Mouse (Mus musculus): ENCODE results near the gene Hyal3. TPM values are rescaled to one million over a fixed set of nuclear protein-coding genes. Genes with fewer than 3 reads are reported as not detected.
"Not testable (repeated sequence)": the region's sequence is repeated elsewhere in the genome, so short reads cannot be mapped to it uniquely, and the experiment has no call there.

Hyal3 gene
- polyA plus RNA-seq, 1 experiment from 2014 or later, result 1.3 TPM

DNA sequence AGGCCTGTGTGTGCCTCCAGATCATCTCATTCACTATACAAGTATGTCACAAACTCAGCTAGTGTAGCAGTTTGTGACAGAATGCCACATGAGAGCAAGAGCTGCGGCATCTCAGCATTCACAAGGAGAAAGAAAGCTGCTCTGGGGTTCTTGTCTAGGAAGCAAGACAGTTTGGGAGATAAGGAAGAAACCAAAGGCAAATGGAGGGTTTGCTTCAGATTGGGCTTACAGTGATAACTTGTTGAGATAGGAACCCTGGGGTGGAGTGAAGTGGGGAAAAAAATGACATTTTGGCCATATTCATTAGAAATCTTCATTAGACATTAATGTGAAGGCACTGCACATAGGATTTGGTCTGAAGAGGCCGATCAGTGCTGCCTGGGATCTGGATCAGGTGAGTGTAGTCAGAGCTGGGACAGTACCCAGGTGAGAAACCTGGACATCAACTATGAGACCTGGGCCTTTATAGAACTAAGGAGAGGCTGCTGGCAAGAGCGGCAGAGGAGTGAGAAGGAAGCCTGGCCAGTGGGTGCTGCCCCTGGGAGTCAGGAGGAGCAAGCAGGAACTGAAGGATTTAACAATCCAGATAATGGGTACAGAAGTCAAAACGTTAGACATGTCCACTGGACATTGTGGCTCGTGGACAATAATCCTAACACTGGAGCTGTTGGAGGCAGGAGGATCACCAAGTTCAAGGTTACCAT, 27.8 kb upstream of the Hyal3 start:
- Histone ChIP-seq H3K36me3 (peaks cover 6% of the 10 kb centered on the region), H3K4me2 (replicated peaks) (peak overlapping the region; percentile 90; the same call in 1 of the 2 replicates), H3K4me3 (no peak overlapping the region), H3K9ac (replicated peaks) (no peak overlapping the region), H3K4me1 (peaks cover 41% of the 10 kb centered on the region), H3K9me3 (no peaks in the 10 kb centered on the region), H3K27ac (replicated peaks) (no peak overlapping the region), H3K27me3 (peaks cover 33% of the 10 kb centered on the region)
- 78% methylated on average over 5 of the region's 5 CpGs for WGBS
- no peak for ATAC-seq (replicated peaks)

DNA sequence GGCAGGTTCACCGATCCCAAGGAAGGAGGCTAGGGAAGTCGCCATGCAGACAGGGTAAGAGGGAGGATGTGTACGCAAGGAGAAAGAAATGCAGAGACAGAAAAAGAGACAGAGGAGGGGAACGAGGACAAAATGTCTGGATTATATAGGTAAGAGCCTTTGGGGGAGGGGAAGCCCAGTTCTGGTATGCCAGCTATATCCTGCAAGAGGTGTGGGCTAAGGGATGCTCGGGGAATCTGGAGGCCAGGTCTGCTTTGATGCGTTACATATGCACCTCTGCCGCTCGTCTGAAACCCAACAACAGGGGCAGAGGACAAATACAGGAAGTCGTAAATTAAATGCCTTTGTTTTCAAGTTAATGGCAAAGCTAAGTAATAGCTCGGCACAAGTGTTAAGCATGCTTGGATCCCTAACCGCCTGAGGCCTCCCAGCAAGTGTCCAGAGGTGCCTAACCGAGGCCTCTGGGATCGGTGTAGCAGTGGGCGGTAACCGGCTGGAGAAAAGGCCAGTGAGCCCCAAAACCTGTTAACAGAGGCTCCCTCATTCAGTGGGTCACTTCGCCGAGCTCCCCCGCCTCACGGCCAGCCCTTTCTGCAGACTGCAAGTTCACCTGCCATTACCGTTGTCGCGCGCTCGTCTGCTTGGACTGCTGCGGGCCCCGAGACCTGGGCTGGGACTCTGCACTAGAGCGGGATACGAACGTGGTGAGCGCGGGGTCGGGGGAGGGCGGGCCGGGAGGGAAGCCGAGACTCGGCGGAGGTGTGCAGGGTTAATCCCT, 26.9 kb upstream of the Hyal3 start:
- no peaks in the 10 kb centered on the region for H3K9me3 ChIP-seq
- peaks cover 41% of the 10 kb centered on the region for H3K4me1 ChIP-seq
- H3K27ac ChIP-seq (replicated peaks), result peak overlapping the region; percentile 87
- H3K9ac ChIP-seq (replicated peaks), result peak overlapping the region; percentile 81
- peak overlapping the region; percentile 84 for H3K4me3 ChIP-seq
- H3K4me2 ChIP-seq (replicated peaks), result peak overlapping the region; percentile 90
- peaks cover 15% of the 10 kb centered on the region for H3K36me3 ChIP-seq
- peaks cover 33% of the 10 kb centered on the region for H3K27me3 ChIP-seq
- WGBS, result 6% methylated on average over 36 of the region's 37 CpGs
- peak; percentile 77 for ATAC-seq (replicated peaks)

DNA sequence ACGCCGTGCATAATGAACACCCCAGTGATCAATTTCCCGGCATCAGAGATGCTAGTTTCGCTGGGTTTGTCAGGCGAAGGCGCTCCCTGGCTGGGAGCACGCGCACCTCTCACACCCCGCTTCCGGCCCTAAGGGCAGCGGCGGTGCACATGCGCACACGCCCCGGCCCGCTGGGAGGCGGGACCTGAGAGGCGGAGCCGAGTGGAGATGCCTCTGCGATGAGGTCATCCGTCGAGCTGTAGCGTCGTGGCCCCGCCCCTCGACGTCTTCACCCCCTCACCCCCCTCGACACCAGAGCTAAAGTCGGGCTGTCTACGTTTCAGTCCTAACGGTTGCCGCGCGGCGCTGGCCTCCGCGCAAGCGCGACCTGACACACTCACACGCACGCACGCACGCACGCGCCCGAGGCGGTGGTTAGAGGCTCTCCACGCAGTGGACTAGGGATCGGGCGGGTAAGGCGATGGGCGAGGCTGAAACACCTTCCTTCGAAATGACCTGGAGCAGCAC, 26.2 kb upstream of the Hyal3 start:
- peak overlapping the region; percentile 84 for H3K4me3 ChIP-seq
- 0% methylated on average over 53 of the region's 53 CpGs for WGBS

DNA sequence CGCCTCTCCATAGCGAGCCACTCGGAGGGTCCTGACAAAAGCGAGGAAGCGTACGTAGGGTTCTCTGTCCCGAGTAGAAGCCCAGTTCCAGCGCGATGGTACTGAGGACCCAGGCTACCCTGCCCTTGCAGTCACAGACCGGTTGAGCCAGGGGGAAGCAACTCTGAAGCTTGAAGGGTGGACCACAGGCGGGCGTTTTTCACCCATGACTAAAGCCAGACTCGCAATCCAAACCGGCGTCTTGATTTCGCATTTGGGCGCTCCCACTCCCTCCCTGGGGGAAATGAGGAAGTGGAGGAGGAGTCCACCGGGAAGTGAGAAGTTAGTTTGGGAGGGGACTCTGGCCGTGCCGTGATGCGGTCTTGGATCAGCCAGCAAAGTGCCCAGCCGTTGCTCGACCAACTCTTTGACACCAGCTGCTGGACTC, 25.6 kb upstream of the Hyal3 start:
- whole genome bisulfite sequencing, result under 1% methylated on average over 23 of the region's 23 CpGs

More for the DNA sequence above, 26.2 kb upstream of the Hyal3 start:
- no peaks in the 10 kb centered on the region for H3K9me3 ChIP-seq
- peaks cover 41% of the 10 kb centered on the region for H3K4me1 ChIP-seq
- H3K27ac ChIP-seq (replicated peaks), result peak overlapping the region; percentile 87
- peak; percentile 94 for ATAC-seq (replicated peaks)
- peak overlapping the region; percentile 81 for H3K9ac ChIP-seq (replicated peaks)
- H3K27me3 ChIP-seq, result peaks cover 33% of the 10 kb centered on the region
- H3K4me2 ChIP-seq (replicated peaks), result peak overlapping the region; percentile 90
- peaks cover 22% of the 10 kb centered on the region for H3K36me3 ChIP-seq

DNA sequence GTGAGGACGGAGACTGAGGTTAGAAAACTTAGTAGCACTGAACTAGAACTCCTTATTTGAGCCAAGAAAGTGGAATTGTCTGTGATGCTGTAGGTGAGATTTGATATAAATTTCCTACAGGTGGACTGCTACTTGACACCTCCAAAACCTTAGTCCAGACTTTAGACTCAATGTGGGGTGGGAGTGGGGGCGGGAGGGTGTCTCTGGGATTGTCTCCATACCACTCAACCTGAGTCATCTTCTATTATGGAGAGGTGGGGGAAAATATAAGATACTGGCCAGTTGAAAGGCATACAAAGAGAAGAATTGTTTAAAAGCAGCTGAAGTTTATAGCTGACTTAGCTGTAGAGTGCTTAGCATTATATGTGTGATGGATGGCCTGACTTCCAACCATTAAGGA, 24.9 kb upstream of the Hyal3 start:
- peaks cover 35% of the 10 kb centered on the region for H3K36me3 ChIP-seq
- peak overlapping the region; percentile 90 for H3K4me2 ChIP-seq (replicated peaks)
- H3K27me3 ChIP-seq, result peaks cover 23% of the 10 kb centered on the region
- no peak for ATAC-seq (replicated peaks)
- peak overlapping the region; percentile 81 for H3K9ac ChIP-seq (replicated peaks)
- 0 out of 2 replicates have a peak overlapping the region, but pooled peaks have one; percentile 87 for H3K27ac ChIP-seq (replicated peaks)
- H3K4me3 ChIP-seq, result peak overlapping the region; percentile 84
- no peaks in the 10 kb centered on the region for H3K9me3 ChIP-seq
- peaks cover 41% of the 10 kb centered on the region for H3K4me1 ChIP-seq
- WGBS, result 30% methylated on average over 2 of the region's 2 CpGs

More for the DNA sequence above, 25.6 kb upstream of the Hyal3 start:
- H3K9me3 ChIP-seq, result no peaks in the 10 kb centered on the region
- H3K4me2 ChIP-seq (replicated peaks), result peak overlapping the region; percentile 90
- peaks cover 41% of the 10 kb centered on the region for H3K4me1 ChIP-seq
- peaks cover 28% of the 10 kb centered on the region for H3K36me3 ChIP-seq
- H3K27ac ChIP-seq (replicated peaks), result peak overlapping the region; percentile 87
- peak overlapping the region; percentile 84 for H3K4me3 ChIP-seq
- peak overlapping the region; percentile 81 for H3K9ac ChIP-seq (replicated peaks)
- H3K27me3 ChIP-seq, result peaks cover 28% of the 10 kb centered on the region
- ATAC-seq (replicated peaks), result no peak

DNA sequence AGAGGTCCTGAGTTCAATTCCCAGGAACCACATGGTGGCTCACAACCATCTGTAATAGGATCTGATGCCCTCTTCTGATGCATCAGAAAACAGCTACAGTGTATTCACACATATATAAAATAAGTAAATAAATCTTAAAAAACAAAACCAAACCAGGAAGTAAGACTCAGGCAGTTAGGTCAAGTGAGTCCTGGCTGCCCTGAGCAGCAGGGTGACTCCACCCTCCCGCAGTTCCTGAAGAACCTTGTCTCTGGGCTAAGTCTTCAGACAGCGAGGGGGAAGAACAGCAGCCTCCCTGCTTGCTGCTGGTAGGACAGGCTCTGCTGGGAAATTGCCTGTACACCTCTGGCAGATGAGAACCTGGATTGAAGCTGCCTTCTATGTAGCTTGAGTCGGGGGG, 24.3 kb upstream of the Hyal3 start:
- 81% methylated on average over 3 of the region's 3 CpGs for WGBS
- H3K36me3 ChIP-seq, result peaks cover 41% of the 10 kb centered on the region
- H3K4me3 ChIP-seq, result 0 out of 2 replicates have a peak overlapping the region, but pooled peaks have one; percentile 84
- H3K4me1 ChIP-seq, result peaks cover 37% of the 10 kb centered on the region
- H3K27me3 ChIP-seq, result peaks cover 18% of the 10 kb centered on the region
- no peak overlapping the region for H3K27ac ChIP-seq (replicated peaks)
- ATAC-seq (replicated peaks), result no peak
- H3K4me2 ChIP-seq (replicated peaks), result 0 out of 2 replicates have a peak overlapping the region, but pooled peaks have one; percentile 90
- H3K9me3 ChIP-seq, result no peaks in the 10 kb centered on the region
- H3K9ac ChIP-seq (replicated peaks), result no peak overlapping the region

DNA sequence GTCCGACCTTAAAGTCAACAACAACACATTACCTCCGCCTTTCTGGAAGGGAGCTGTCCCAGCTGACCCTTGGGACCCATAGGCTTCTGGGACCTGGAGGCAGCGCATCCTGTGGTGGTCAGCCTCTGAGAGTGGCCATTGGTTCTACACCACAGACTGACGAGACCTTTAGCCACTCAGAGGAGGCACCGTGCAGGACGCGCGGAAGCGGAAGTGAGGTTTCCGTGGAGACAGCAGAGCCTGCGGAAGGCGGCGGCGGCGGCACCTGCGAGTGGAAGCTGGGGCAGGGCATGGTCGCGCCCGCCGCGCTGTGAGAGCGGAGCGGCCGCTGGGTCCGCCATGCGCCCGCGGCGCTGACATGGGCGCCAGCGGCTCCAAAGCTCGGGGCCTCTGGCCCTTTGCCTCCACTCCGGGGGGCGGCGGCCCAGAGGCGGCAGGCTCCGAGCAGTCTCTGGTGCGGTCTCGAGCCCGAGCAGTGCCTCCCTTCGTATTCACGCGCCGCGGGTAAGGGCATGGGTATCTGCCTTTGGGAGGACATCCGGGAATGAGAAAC, 17.5 kb upstream of the Hyal3 start, which contains the start of gene Tusc2:
Gene Tusc2, plus strand, starts transcription at position 227 of the 553 bp plus-strand sequence.
- ATAC-seq (replicated peaks), result peak; percentile 97
- H3K36me3 ChIP-seq, result peaks cover 56% of the 10 kb centered on the region
- WGBS, result under 1% methylated on average over 46 of the region's 46 CpGs
- H3K4me3 ChIP-seq, result peak within 1 kb of the TSS; percentile 95
- H3K9me3 ChIP-seq, result no peaks in the 10 kb centered on the region
- no peaks in the 10 kb centered on the region for H3K27me3 ChIP-seq
- peak within 1 kb of the TSS; percentile 85 for H3K4me2 ChIP-seq (replicated peaks)
- peak within 1 kb of the TSS; percentile 87 for H3K9ac ChIP-seq (replicated peaks)
- peak within 1 kb of the TSS; percentile 78 for H3K27ac ChIP-seq (replicated peaks)
- peaks cover 30% of the 10 kb centered on the region for H3K4me1 ChIP-seq

DNA sequence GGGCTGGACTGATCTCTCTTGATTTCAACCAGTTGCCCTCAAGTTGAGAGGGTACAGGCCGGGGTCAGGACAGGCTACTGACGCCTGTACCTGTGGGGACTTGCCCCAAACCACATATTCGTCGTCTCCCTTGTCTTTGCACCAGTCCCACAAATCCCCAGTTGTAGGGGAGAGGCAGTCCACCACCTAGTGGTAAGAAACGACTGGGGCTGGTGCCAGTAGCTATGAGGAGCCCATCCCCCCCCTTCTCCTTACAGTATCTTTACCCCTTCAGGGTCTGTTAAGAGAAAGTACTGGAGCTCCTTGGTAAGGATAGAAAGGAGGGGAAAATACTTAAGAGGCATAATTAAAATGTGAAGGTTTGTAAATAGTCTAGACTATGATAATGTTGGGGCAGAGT, 15.1 kb upstream of the Hyal3 start:
- not testable (repeated sequence) for H3K27me3 ChIP-seq; H3K4me3 ChIP-seq; H3K27ac ChIP-seq (replicated peaks); ATAC-seq (replicated peaks); H3K9me3 ChIP-seq; H3K4me2 ChIP-seq (replicated peaks); H3K9ac ChIP-seq (replicated peaks)
- Histone ChIP-seq H3K36me3 (peaks cover 32% of the 10 kb centered on the region), H3K4me1 (peaks cover 43% of the 10 kb centered on the region)
- 45% methylated on average over 5 of the region's 5 CpGs for WGBS

DNA sequence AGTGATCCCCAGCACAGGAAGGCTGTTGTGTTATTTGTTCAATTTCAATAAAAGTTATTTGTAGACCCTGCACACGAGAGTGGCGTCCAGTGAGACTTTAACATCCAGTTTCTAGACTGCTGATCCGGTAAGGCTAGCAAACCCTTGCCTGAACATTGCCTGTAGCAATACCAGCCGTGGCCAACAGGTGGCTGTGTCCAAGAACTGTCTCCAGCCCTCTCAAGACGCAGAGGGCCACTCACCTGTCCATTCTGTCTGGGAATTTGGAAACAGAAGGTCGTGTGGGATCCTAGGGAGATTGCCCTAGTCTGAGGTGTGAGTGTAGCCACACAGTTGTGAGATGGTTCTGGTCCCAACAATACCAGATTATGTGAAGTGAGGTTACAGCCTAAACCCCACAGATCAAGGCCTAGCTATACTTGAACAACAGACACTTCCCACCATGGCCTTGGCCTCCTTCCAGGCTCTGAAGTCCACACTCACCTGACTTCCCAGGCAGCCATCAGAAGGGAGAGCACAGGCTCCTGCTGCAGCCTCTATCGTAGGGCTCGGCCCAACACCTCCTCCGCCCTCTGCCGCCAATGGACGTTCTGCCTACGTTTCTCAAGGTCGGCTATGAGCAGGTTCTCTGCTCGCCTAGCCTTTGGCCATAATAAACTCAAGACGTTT, 14.4 kb upstream of the Hyal3 start:
- ATAC-seq (replicated peaks), result no peak
- Histone ChIP-seq H3K36me3 (peaks cover 32% of the 10 kb centered on the region), H3K9ac (replicated peaks) (no peak overlapping the region), H3K27ac (replicated peaks) (0 out of 2 replicates have a peak overlapping the region, but pooled peaks have one; percentile 9), H3K27me3 (no peaks in the 10 kb centered on the region), H3K9me3 (no peaks in the 10 kb centered on the region), H3K4me2 (replicated peaks) (no peak overlapping the region), H3K4me1 (peaks cover 49% of the 10 kb centered on the region), H3K4me3 (no peak overlapping the region)
- 57% methylated on average over 15 of the region's 15 CpGs for WGBS

DNA sequence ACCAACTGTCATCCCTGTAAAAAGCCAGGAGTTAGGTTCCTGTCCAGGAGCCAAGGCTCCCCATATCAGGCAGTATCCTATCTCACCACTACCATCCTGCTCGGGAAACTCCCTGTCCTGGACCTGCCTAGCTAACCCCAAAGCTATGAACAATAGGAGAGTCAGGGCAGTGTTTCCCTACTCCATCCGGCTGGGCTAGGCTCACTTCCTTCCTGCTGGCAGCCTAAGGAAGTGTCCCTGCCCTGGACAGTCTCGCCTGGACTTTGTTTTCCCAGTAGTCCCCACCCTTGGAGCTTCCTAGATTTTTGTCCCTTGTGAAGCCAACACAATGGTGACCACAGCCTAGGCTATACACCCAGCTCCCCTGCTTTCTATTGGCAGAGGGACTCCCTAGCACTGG, 13.8 kb upstream of the Hyal3 start:
- Histone ChIP-seq H3K27ac (replicated peaks) (0 out of 2 replicates have a peak overlapping the region, but pooled peaks have one; percentile 9), H3K27me3 (no peaks in the 10 kb centered on the region), H3K4me1 (peaks cover 56% of the 10 kb centered on the region), H3K9me3 (no peaks in the 10 kb centered on the region), H3K36me3 (peaks cover 31% of the 10 kb centered on the region), H3K9ac (replicated peaks) (no peak overlapping the region), H3K4me3 (no peak overlapping the region), H3K4me2 (replicated peaks) (no peak overlapping the region)
- 75% methylated on average over 3 of the region's 3 CpGs for WGBS
- ATAC-seq (replicated peaks), result no peak

DNA sequence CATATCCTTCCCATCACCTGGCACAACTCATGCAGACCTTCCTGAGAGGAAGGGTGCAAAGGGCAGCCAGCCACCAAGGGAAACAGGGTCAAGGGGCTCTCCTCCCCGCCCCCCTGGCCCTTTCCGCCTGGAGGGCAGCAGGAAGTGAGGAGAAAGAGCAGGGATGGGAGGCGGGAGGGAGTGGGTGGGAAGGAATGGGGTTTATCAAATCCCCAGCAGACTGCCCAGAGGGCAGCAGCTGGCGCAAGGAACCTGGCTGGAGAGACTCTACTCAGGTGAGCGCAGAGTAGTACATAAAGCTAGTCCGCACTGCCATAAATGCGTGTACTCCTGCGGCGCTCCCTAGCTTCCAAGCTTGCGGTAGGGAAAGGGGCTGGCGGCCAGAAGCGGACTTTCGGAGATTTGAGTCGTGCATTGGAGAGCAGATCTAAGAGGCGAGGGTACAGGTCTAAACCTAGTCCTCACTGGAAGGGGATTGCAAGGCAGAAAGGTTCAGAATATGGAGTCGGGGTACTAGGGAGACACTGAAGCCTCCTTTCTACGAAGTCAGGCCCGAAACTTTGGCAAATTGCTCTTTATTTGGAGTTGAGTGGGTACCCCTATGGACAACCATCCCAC, 12.8 kb upstream of the Hyal3 start, which contains the start of gene Hyal2:
Gene Hyal2, plus strand, starts transcription at position 244 of the 618 bp plus-strand sequence.
- Histone ChIP-seq H3K4me2 (replicated peaks) (peak within 1 kb of the TSS; percentile 82), H3K9me3 (no peaks in the 10 kb centered on the region), H3K9ac (replicated peaks) (peak within 1 kb of the TSS; percentile 75), H3K4me3 (peak within 1 kb of the TSS; percentile 83), H3K4me1 (peaks cover 58% of the 10 kb centered on the region), H3K27me3 (no peaks in the 10 kb centered on the region), H3K27ac (replicated peaks) (peak within 1 kb of the TSS; percentile 92), H3K36me3 (peaks cover 39% of the 10 kb centered on the region)
- 5% methylated on average over 18 of the region's 18 CpGs for WGBS
- ATAC-seq (replicated peaks), result no peak
